Mouse (Mus musculus) limb, embryonic 14.5 days (tissue): Measurements from ENCODE around the gene Pah. TPM values are rescaled to one million over a fixed set of nuclear protein-coding genes. Genes with fewer than 3 reads are reported as not detected.

Experiments
- ATAC-seq: fragments of 200-750 bp; cut with Nextera tagmentation; 2 replicates; pipeline ENCODE4 v1.8.0; 2017; ENCODE audit warnings: low read depth, moderate number of reproducible peaks, moderate TSS enrichment; ENCODE audit not compliant: low FRiP score
- DNase-seq: peaks from one replicate; pipeline ENCODE4 v3.0.0-alpha.2; 2015; ENCODE audit warnings: low spot score
- H3K27ac ChIP-seq: fragments of 300-500 bp; sonication (generic); replicated peaks from 2 replicates; pipeline ENCODE4 v1.5.1; 2014; ENCODE audit warnings: low read depth, mild to moderate bottlenecking, low read length, moderate library complexity, mixed read lengths
- H3K27me3 ChIP-seq: fragments of 300-500 bp; sonication (generic); 2 replicates; pipeline ENCODE4 v1.6.1; 2014; ENCODE audit warnings: low read length, mixed read lengths; ENCODE audit not compliant: control insufficient read depth, insufficient read depth
- H3K36me3 ChIP-seq: fragments of 300-500 bp; sonication (generic); 2 replicates; pipeline ENCODE4 v1.6.1; 2014; ENCODE audit warnings: mild to moderate bottlenecking, low read length, moderate library complexity, mixed read lengths; ENCODE audit not compliant: control insufficient read depth, insufficient read depth
- H3K4me1 ChIP-seq: fragments of 300-500 bp; sonication (generic); 2 replicates; pipeline ENCODE4 v1.6.1; 2014; ENCODE audit warnings: antibody characterized with exemption, low read length, mixed read lengths; ENCODE audit not compliant: control insufficient read depth, insufficient read depth
- H3K4me2 ChIP-seq: fragments of 300-500 bp; sonication (generic); replicated peaks from 2 replicates; pipeline ENCODE4 v1.6.1; 2014; ENCODE audit warnings: low read depth, mild to moderate bottlenecking, low read length, moderate library complexity; ENCODE audit not compliant: severe bottlenecking
- H3K4me3 ChIP-seq: fragments of 300-500 bp; sonication (generic); replicated peaks from 2 replicates; pipeline ENCODE4 v1.5.1; 2014; ENCODE audit warnings: low read length
- H3K9ac ChIP-seq: fragments of 300-500 bp; sonication (generic); 2 replicates; pipeline ENCODE4 v1.6.1; 2014; ENCODE audit warnings: mild to moderate bottlenecking, low read depth, low read length, moderate library complexity; ENCODE audit not compliant: severe bottlenecking
- H3K9me3 ChIP-seq: fragments of 300-500 bp; sonication (generic); 2 replicates; pipeline ENCODE4 v1.6.1; 2016; ENCODE audit warnings: low read length; ENCODE audit not compliant: control insufficient read depth
- POLR2A ChIP-seq: fragments of 200-500 bp; IDR thresholded peaks from 2 replicates; pipeline ENCODE4 v1.8.0; 2012; ENCODE audit warnings: inconsistent platforms, mild to moderate bottlenecking, moderate library complexity, borderline replicate concordance; ENCODE audit not compliant: insufficient read depth, insufficient read length; ENCODE audit errors: extremely low read depth
- WGBS: fragments of 180-500 bp; shearing (Covaris S2); extraction: QIAGEN DNeasy Blood & Tissue Kit; methylation state at CpG from one replicate; pipeline ENCODE4 v1.1.7; 2014; 5-methylcytosine and 5-hydroxymethylcytosine counted together
- polyA plus RNA-seq, 2 experiments: library from polyadenylated mRNA; depleted of rRNA in 1 of 2; stranded (reverse) in 1 of 2; unstranded in 1 of 2; fragments of >200 nt; fragmentation: Nextera tagmentation in 1 of 2; extraction: Ambion mirVana in 1 of 2; gene quantifications; 2 replicates each; pipeline versions ENCODE4 v1.2.1 to v1.2.3; 2012 to 2014

Pah gene
- polyA plus RNA-seq, 2 experiments, result not detected

GRCm38 (mm10) chr10:87572500-87572899 is 50.9 kb downstream of the Pah start:
- H3K9me3 ChIP-seq, result no peaks in the 10 kb centered on the region
- H3K27ac ChIP-seq, result no peak overlapping the region
- WGBS, result 73% methylated on average over 4 of the region's 4 CpGs
- ATAC-seq (no peak), DNase-seq (no peak)
- no peak overlapping the region for H3K9ac ChIP-seq
- no peaks in the 10 kb centered on the region for H3K27me3 ChIP-seq
- no peak for TF ChIP-seq POLR2A
- no peaks in the 10 kb centered on the region for H3K4me1 ChIP-seq
- H3K4me2 ChIP-seq, result no peak overlapping the region
- no peaks in the 10 kb centered on the region for H3K36me3 ChIP-seq
- no peak overlapping the region for H3K4me3 ChIP-seq

GRCm38 (mm10) chr10:87586696-87587095 is 65.1 kb downstream of the Pah start:
- H3K27me3 ChIP-seq, result no peaks in the 10 kb centered on the region
- ATAC-seq (no peak), DNase-seq (peak; percentile 40)
- no peak overlapping the region for H3K4me2 ChIP-seq
- WGBS, result 79% methylated on average over 1 of the region's 1 CpGs
- H3K4me3 ChIP-seq, result no peak overlapping the region
- TF ChIP-seq POLR2A, result no peak
- H3K9ac ChIP-seq, result no peak overlapping the region
- no peaks in the 10 kb centered on the region for H3K4me1 ChIP-seq
- no peaks in the 10 kb centered on the region for H3K9me3 ChIP-seq
- H3K27ac ChIP-seq, result no peak overlapping the region
- H3K36me3 ChIP-seq, result no peaks in the 10 kb centered on the region

DNA sequence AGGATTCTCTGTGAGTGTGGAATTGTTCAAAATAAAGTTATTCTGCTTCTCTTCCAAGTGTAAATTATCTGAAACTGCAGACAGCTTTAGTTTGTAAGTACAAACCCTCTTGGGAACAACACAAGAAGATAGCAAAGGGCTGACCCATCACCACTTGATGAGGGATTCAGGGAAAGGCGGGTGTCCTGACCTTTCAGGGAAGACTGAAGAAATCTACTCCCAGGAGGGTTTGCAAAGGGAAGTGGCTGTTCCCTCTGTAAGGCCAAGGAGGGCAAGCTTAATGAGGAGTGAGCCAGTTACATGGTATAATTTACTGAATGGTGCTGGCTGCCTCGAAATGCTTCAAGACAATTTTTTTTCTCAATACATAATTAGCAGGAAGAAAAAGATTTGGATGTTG is 72.3 kb downstream of the Pah start:
- WGBS, result 35% methylated on average over 2 of the region's 2 CpGs

GRCm38 (mm10) chr10:87596361-87597074 is 74.9 kb downstream of the Pah start:
- H3K4me3 ChIP-seq, result no peak overlapping the region
- ATAC-seq (no peak), DNase-seq (peak; percentile 23)
- TF ChIP-seq POLR2A, result no peak
- H3K9me3 ChIP-seq, result no peaks in the 10 kb centered on the region
- H3K27ac ChIP-seq, result no peak overlapping the region
- H3K36me3 ChIP-seq, result no peaks in the 10 kb centered on the region
- H3K9ac ChIP-seq, result no peak overlapping the region
- WGBS, result 30% methylated on average over 5 of the region's 5 CpGs
- no peaks in the 10 kb centered on the region for H3K27me3 ChIP-seq
- H3K4me2 ChIP-seq, result no peak overlapping the region
- no peaks in the 10 kb centered on the region for H3K4me1 ChIP-seq

More for the DNA sequence above, 72.3 kb downstream of the Pah start:
- Histone ChIP-seq H3K9me3 (no peaks in the 10 kb centered on the region), H3K4me3 (no peak overlapping the region), H3K9ac (no peak overlapping the region), H3K4me2 (no peak overlapping the region), H3K36me3 (no peaks in the 10 kb centered on the region), H3K4me1 (no peaks in the 10 kb centered on the region), H3K27ac (no peak overlapping the region), H3K27me3 (no peaks in the 10 kb centered on the region)
- TF ChIP-seq POLR2A, result no peak
- ATAC-seq (no peak), DNase-seq (no peak)

DNA sequence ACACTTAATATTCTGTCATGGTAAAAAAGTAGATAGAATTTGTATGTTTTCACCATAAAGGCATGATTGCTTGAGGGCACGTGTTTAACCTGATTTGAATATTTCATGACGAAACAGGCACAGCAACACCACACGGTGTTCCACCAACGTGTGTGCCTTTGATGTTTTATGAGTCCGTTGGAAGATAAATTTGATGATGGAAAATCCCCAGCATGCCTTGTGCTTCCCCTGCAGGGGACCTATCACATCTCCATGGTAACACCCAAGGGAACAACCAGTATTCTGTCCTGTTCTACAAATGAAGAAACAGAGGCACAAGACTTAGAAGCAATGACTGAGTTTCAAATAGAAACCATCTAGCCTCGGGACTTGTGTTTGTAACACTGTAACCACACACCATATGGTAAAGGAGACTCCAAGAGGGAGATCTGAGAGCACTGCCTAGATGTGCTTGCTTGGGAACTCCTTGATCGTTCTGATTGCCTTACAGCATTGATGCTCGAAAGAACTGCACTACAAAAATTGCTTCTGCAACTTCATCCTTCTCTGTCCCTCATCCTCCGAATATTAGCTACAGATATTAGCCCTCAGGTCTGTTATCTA is 75.6 kb downstream of the Pah start:
- 37% methylated on average over 9 of the region's 9 CpGs for WGBS
- no peaks in the 10 kb centered on the region for H3K36me3 ChIP-seq
- H3K27me3 ChIP-seq, result no peaks in the 10 kb centered on the region
- no peak overlapping the region for H3K4me2 ChIP-seq
- TF ChIP-seq POLR2A, result no peak
- no peaks in the 10 kb centered on the region for H3K9me3 ChIP-seq
- peak; percentile 3 for DNase-seq
- no peak overlapping the region for H3K27ac ChIP-seq
- H3K4me1 ChIP-seq, result no peaks in the 10 kb centered on the region
- no peak for ATAC-seq
- H3K4me3 ChIP-seq, result no peak overlapping the region
- H3K9ac ChIP-seq, result no peak overlapping the region
